Mouse (Mus musculus) heart, adult 2 months (tissue): Measurements from ENCODE around the gene Elavl1. TPM values are rescaled to one million over a fixed set of nuclear protein-coding genes. Genes with fewer than 3 reads are reported as not detected.

ENCODE experiments used
- DNase-seq, 2 experiments: peaks; one replicate each; pipeline ENCODE4 v3.0.0; 2021
- H3K27ac ChIP-seq: fragments of 200-600 bp; 2 replicates; pipeline ENCODE4 v1.8.1; 2022
- H3K27me3 ChIP-seq: fragments of 200-500 bp; 2 replicates; pipeline ENCODE4 v1.6.1; 2012; ENCODE audit warnings: mild to moderate bottlenecking, low read length, inconsistent platforms, mixed read lengths; ENCODE audit not compliant: control insufficient read depth, insufficient read depth
- H3K36me3 ChIP-seq: fragments of 200-500 bp; 2 replicates; pipeline ENCODE4 v1.6.1; 2012; ENCODE audit warnings: low read length, inconsistent platforms; ENCODE audit not compliant: control insufficient read depth, insufficient read depth
- H3K4me1 ChIP-seq: fragments of 200-500 bp; 2 replicates; pipeline ENCODE4 v1.6.1; 2011; ENCODE audit warnings: low read length; ENCODE audit not compliant: control insufficient read depth, insufficient read depth
- H3K4me3 ChIP-seq: fragments of 200-600 bp; 2 replicates; pipeline ENCODE4 v1.8.1; 2022
- H3K79me2 ChIP-seq: fragments of 200-500 bp; replicated peaks from 2 replicates; pipeline ENCODE4 v1.6.1; 2012; ENCODE audit warnings: mild to moderate bottlenecking, inconsistent platforms, low read length, moderate library complexity, mixed read lengths; ENCODE audit not compliant: control insufficient read depth, insufficient read depth
- H3K9ac ChIP-seq: fragments of 200-500 bp; 2 replicates; pipeline ENCODE4 v1.6.1; 2012; ENCODE audit warnings: low read depth, mild to moderate bottlenecking, control low read depth, inconsistent platforms, low read length, mixed read lengths
- CTCF ChIP-seq: fragments of 200-600 bp; IDR thresholded peaks from 2 replicates; pipeline ENCODE4 v1.8.1; 2022; ENCODE audit warnings: antibody characterized with exemption, mild to moderate bottlenecking, moderate library complexity
- EP300 ChIP-seq: fragments of 200-500 bp; IDR thresholded peaks from 2 replicates; pipeline ENCODE4 v1.6.1; 2011; ENCODE audit warnings: low read depth, low read length, control low read depth; ENCODE audit not compliant: insufficient read depth
- POLR2A ChIP-seq: fragments of 200-500 bp; IDR thresholded peaks from 2 replicates; pipeline ENCODE4 v1.6.1; 2011; ENCODE audit warnings: mild to moderate bottlenecking, low read depth, low read length, control low read depth; ENCODE audit not compliant: insufficient read depth
- WGBS: fragments of 180-500 bp; shearing (Covaris S2); methylation state at CpG from one replicate; pipeline ENCODE4 v1.1.7; 2018; 5-methylcytosine and 5-hydroxymethylcytosine counted together
- intact Hi-C: fragments of 180-260 bp; cut with DNase I; formaldehyde crosslinking; loops from one replicate; pipeline ENCODE4 v1.15.1; 2025
- polyA plus RNA-seq: library from polyadenylated mRNA; depleted of rRNA; stranded (reverse); fragments of >200 nt; gene quantifications from 2 replicates; pipeline ENCODE4 v1.2.3, GENCODE M21; 2012
- total RNA-seq, 2 experiments: library from RNA; stranded (reverse); gene quantifications; 2 replicates each; pipeline ENCODE4 v1.2.3; 2021

Elavl1 gene
- total and polyA plus RNA-seq, 3 experiments = 25.9 to 61.1 (median 60.0) TPM

GRCm38 (mm10) chr8:4313254-4314124, 11.7 kb downstream of the Elavl1 start:
- Histone ChIP-seq H3K4me1 (peaks cover 7% of the 10 kb centered on the region), H3K79me2 (peaks cover 8% of the 10 kb centered on the region), H3K27ac (no peak overlapping the region; the same call in 1 of the 2 replicates), H3K27me3 (no peaks in the 10 kb centered on the region), H3K36me3 (peaks cover 18% of the 10 kb centered on the region), H3K4me3 (no peak overlapping the region), H3K9ac (no peak overlapping the region)
- TF ChIP-seq POLR2A (no peak), CTCF (no peak), EP300 (no peak)
- 37% methylated on average over 3 of the region's 3 CpGs for WGBS
- DNase-seq = no peak
- intact Hi-C loops = no loop called here

DNA sequence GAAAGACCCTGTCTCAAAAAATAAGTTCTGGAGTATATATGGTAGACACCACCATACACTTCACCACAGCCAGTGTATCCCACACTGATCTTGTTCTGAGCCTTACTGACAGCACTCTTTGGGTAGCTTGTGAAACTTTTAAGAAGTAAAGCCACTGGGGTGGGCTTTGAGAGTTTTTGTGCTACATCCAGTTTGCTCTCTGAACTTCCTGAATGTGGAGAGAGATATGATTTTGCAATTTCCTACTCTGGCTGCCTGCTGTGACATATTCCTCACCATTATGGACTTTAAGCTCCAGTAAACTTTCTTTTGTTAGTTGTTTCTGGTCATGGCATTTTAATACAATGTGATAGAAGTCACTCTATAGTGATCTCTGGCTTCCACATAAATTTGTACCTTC, 13.1 kb downstream of the Elavl1 start:
- Histone ChIP-seq H3K4me1 (peaks cover 6% of the 10 kb centered on the region), H3K27me3 (no peaks in the 10 kb centered on the region), H3K36me3 (peaks cover 18% of the 10 kb centered on the region), H3K79me2 (peaks cover 5% of the 10 kb centered on the region; the same call in 1 of the 2 replicates), H3K9ac (no peak overlapping the region), H3K4me3 (no peak overlapping the region), H3K27ac (no peak overlapping the region)
- TF ChIP-seq CTCF (no peak), EP300 (no peak), POLR2A (no peak)
- DNase-seq = no peak
- intact Hi-C loops = no loop called here

DNA sequence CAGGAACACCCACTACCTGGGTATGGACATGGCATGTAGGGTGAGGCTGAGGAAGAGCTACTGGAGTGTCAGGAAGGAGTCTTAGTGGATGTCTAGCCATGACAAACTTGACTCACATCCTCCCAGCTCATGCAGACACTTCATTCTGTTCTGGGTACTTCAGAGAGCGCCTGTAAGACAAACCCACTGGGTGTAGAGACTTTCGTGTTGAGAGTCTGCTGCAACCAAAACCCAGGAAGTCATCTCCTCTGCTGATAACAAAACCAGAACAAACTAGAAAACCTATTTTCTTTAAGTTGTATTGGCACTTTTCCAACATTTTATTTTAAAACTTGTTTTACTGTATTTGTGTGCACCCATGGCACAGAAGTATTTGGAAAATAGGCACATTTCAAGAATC, 19.4 kb downstream of the Elavl1 start:
- H3K4me3 ChIP-seq = no peak overlapping the region
- H3K27ac ChIP-seq = no peak overlapping the region
- peaks cover 4% of the 10 kb centered on the region for H3K36me3 ChIP-seq
- no peaks in the 10 kb centered on the region; the same call in 1 of the 2 replicates for H3K4me1 ChIP-seq
- TF ChIP-seq POLR2A (no peak), CTCF (no peak), EP300 (no peak)
- no peak for DNase-seq
- intact Hi-C loops = no loop called here
- no peaks in the 10 kb centered on the region for H3K27me3 ChIP-seq
- H3K9ac ChIP-seq = no peak overlapping the region
- peaks cover 4% of the 10 kb centered on the region for H3K79me2 ChIP-seq
- 68% methylated on average over 2 of the region's 2 CpGs for WGBS

DNA sequence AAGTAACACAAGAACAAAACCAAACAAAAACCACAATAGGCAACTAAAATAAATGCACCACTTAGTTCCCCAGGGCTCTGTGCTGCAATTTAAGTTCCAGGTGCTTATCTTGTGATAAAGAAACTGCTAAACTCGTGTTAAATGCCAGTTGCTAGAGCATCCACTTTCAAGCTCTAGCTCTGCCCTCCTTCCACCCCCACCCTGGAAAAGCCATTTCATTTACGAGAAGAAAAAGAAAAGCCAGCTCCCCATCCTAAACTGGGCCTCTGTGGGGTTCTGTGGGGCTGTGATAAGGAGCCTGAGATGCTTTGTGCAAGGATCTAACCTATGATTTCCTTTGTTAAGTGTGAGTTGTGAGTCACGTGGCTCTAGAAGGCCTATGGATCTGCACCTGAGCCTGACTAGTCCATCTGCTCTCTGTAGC, 21.1 kb downstream of the Elavl1 start:
- H3K27me3 ChIP-seq = no peaks in the 10 kb centered on the region
- peaks cover 4% of the 10 kb centered on the region for H3K79me2 ChIP-seq
- no peak for DNase-seq
- H3K27ac ChIP-seq = no peak overlapping the region
- TF ChIP-seq EP300 (no peak), CTCF (no peak), POLR2A (no peak)
- H3K4me1 ChIP-seq = no peaks in the 10 kb centered on the region; the same call in 1 of the 2 replicates
- H3K4me3 ChIP-seq = no peak overlapping the region
- intact Hi-C loops = no loop called here
- 51% methylated on average over 3 of the region's 3 CpGs for WGBS
- no peak overlapping the region for H3K9ac ChIP-seq
- peaks cover 4% of the 10 kb centered on the region for H3K36me3 ChIP-seq

GRCm38 (mm10) chr8:4297822-4298221, 27.4 kb downstream of the Elavl1 start:
- intact Hi-C loops = no loop called here
- H3K4me3 ChIP-seq = no peak overlapping the region
- no peak overlapping the region for H3K27ac ChIP-seq

DNA sequence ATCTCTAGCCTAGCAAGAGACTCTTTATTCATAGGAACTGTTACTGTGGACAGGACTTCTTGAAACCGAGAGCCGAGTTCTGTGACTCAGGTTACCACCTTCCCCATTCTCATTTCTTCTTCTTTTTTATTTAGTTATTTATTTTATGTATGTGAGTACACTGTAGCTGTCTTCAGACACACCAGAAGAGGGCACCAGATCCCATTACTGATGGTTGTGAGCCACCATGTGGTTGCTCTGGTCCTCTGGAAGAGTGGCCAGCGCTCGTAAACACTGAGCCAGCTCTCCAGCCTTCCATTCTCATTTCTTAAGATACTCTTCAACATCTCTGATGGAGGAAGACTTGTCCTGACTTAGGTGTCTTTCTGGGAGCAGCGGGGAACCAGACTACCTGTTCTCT, 32.5 kb downstream of the Elavl1 start:
- intact Hi-C loops = no loop called here
- WGBS = 85% methylated on average over 5 of the region's 5 CpGs
- no peaks in the 10 kb centered on the region for H3K4me1 ChIP-seq

More at GRCm38 (mm10) chr8:4297822-4298221, 27.4 kb downstream of the Elavl1 start:
- TF ChIP-seq POLR2A = no peak
- no peak for TF ChIP-seq CTCF
- no peak for TF ChIP-seq EP300
- Histone ChIP-seq H3K27me3 (no peaks in the 10 kb centered on the region), H3K4me1 (no peaks in the 10 kb centered on the region), H3K36me3 (peaks cover 2% of the 10 kb centered on the region), H3K9ac (no peak overlapping the region), H3K79me2 (peaks cover 3% of the 10 kb centered on the region; the same call in 1 of the 2 replicates)
- WGBS = 64% methylated on average over 4 of the region's 4 CpGs
- no peak for DNase-seq

More for the DNA sequence above, 32.5 kb downstream of the Elavl1 start:
- DNase-seq = no peak
- no peak overlapping the region for H3K4me3 ChIP-seq
- peak; percentile 50 for TF ChIP-seq CTCF
- no peak for TF ChIP-seq EP300
- H3K27me3 ChIP-seq = no peaks in the 10 kb centered on the region
- no peaks in the 10 kb centered on the region for H3K79me2 ChIP-seq
- no peak overlapping the region for H3K9ac ChIP-seq
- peaks cover 2% of the 10 kb centered on the region for H3K36me3 ChIP-seq
- no peak overlapping the region for H3K27ac ChIP-seq
